In the genomic region with DNA sequence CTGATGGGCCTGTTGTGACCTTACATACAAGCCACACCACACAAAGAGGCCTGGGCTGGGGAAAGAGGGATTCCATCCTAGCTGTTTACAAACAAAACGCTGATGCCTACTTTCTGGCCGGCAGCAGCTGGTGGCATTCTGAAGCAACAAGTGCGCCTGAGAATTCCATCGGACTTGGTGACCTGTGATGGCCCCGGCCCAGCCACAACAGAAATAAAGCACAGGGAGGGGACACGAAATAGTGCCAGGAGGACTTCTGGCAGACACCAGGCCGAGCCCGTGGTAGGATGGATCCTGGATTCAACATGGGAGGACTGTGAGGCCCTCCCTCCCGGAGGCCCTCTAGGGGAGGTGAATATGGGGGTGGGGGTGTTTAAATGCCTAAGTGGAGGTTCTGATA, we compare ENCODE assay signal across 8 mouse cellular contexts. TPM values are rescaled to one million over a fixed set of nuclear protein-coding genes. Genes with fewer than 3 reads are reported as not detected.
DNase-seq lines count a peak whose midpoint lies in the region; ATAC-seq and TF ChIP-seq lines count a peak whose summit lies in the region.

No protein-coding gene starts in this region.

- no peak for DNase-seq in hindbrain, embryonic 10.5 days (ENCODE audit: low spot score)
- peak; percentile 26 for DNase-seq in lung, embryonic 14.5 days
- DNase-seq in thymus, postnatal 25 days, result no peak
- DNase-seq in spleen, postnatal 14 days (ENCODE audit: low spot score in 2 of 2), result no peak
- DNase-seq in cerebellum, adult 18-20 months, result no peak

- H3K36me3 ChIP-seq in E14TG2a.4 (ENCODE audit: insufficient read depth, low read length), result peaks cover 17% of the 10 kb centered on the region
- H3K36me3 ChIP-seq in forebrain, embryonic 12.5 days (replicated peaks), result 0 out of 2 replicates have a peak, but pooled peaks cover 4% of the 10 kb centered on the region
- H3K36me3 ChIP-seq in hindbrain, embryonic 10.5 days, result peaks cover 34% of the 10 kb centered on the region
- no peaks in the 10 kb centered on the region for H3K36me3 ChIP-seq in lung, embryonic 14.5 days (ENCODE audit: insufficient read depth)

- TF ChIP-seq CTCF in E14TG2a.4 (conservative IDR thresholded peaks at IDR 0.05; ENCODE audit: low read length), result no peak
- no peak for TF ChIP-seq CTCF in lung, embryonic 14.5 days (IDR thresholded peaks at IDR 0.05; ENCODE audit: low read depth)

- WGBS in forebrain, embryonic 12.5 days, result 45% methylated on average over 9 of the region's 9 CpGs
- WGBS in hindbrain, embryonic 10.5 days, result 48% methylated on average over 9 of the region's 9 CpGs
- WGBS in lung, embryonic 14.5 days, result 18% methylated on average over 9 of the region's 9 CpGs

- H3K4me2 ChIP-seq in forebrain, embryonic 12.5 days, result peak overlapping the region; percentile 74
- H3K4me2 ChIP-seq in lung, embryonic 14.5 days, result peak overlapping the region; percentile 90

- H3K4me1 ChIP-seq in E14TG2a.4 (replicated peaks; ENCODE audit: low read depth, low read length), result peaks cover 68% of the 10 kb centered on the region
- peaks cover 38% of the 10 kb centered on the region for H3K4me1 ChIP-seq in forebrain, embryonic 12.5 days
- H3K4me1 ChIP-seq in hindbrain, embryonic 10.5 days (replicated peaks), result peaks cover 49% of the 10 kb centered on the region
- H3K4me1 ChIP-seq in lung, embryonic 14.5 days (ENCODE audit: insufficient read depth), result peaks cover 10% of the 10 kb centered on the region; the same call in 1 of the 2 replicates

- peaks cover 4% of the 10 kb centered on the region; the same call in 1 of the 2 replicates for H3K27me3 ChIP-seq in E14TG2a.4 (ENCODE audit: insufficient read depth, low read length)
- no peaks in the 10 kb centered on the region for H3K27me3 ChIP-seq in forebrain, embryonic 12.5 days
- no peaks in the 10 kb centered on the region for H3K27me3 ChIP-seq in hindbrain, embryonic 10.5 days (ENCODE audit: insufficient read depth, poor library complexity, severe bottlenecking)
- no peaks in the 10 kb centered on the region for H3K27me3 ChIP-seq in lung, embryonic 14.5 days (ENCODE audit: insufficient read depth, low read length)

- H3K9ac ChIP-seq in forebrain, embryonic 12.5 days, result peak overlapping the region; percentile 47
- H3K9ac ChIP-seq in lung, embryonic 14.5 days, result peak overlapping the region; percentile 24; the same call in 1 of the 2 replicates

- H3K4me3 ChIP-seq in E14TG2a.4 (replicated peaks; ENCODE audit: low read length), result peak overlapping the region; percentile 90
- H3K4me3 ChIP-seq in forebrain, embryonic 12.5 days (replicated peaks), result peak overlapping the region; percentile 82
- H3K4me3 ChIP-seq in hindbrain, embryonic 10.5 days, result peak overlapping the region; percentile 87
- H3K4me3 ChIP-seq in lung, embryonic 14.5 days (ENCODE audit: low read depth, low read length), result peak overlapping the region; percentile 76

- no peak for ATAC-seq in forebrain, embryonic 12.5 days (ENCODE audit: low FRiP score)
- no peak for ATAC-seq in lung, embryonic 14.5 days (ENCODE audit: insufficient read depth)
- ATAC-seq in frontal cortex, adult (ENCODE audit: low TSS enrichment), result no peak

- H3K9me3 ChIP-seq in E14TG2a.4 (ENCODE audit: low read length), result no peaks in the 10 kb centered on the region
- no peaks in the 10 kb centered on the region for H3K9me3 ChIP-seq in forebrain, embryonic 12.5 days
- H3K9me3 ChIP-seq in hindbrain, embryonic 10.5 days, result 0 out of 2 replicates have a peak, but pooled peaks cover 1% of the 10 kb centered on the region
- no peaks in the 10 kb centered on the region for H3K9me3 ChIP-seq in lung, embryonic 14.5 days (ENCODE audit: low read depth, low read length)

- peak overlapping the region; percentile 56; the same call in 1 of the 2 replicates for H3K27ac ChIP-seq in forebrain, embryonic 12.5 days
- H3K27ac ChIP-seq in hindbrain, embryonic 10.5 days, result peak overlapping the region; percentile 80
- peak overlapping the region; percentile 66; the same call in 1 of the 2 replicates for H3K27ac ChIP-seq in lung, embryonic 14.5 days (ENCODE audit: low read depth)

RNA-seq across cellular contexts. Expression of gene Rilpl1, which starts 2.4 kb away (rescaled TPM):
- polyA plus RNA-seq in forebrain, embryonic 12.5 days (2016; fragmentation: Nextera tagmentation; extraction: Ambion mirVana), result 17.4 and 17.8 TPM in 2 replicates
- polyA plus RNA-seq in hindbrain, embryonic 10.5 days (2016; fragmentation: Nextera tagmentation; extraction: Ambion mirVana), result 19.6 and 22.8 TPM in 2 replicates
- polyA plus RNA-seq in lung, embryonic 14.5 days (2014; fragmentation: Nextera tagmentation; extraction: Ambion mirVana), result 20.3 and 21.1 TPM in 2 replicates

RNA-seq across cellular contexts. Expression of gene Tmed2, which starts 11.7 kb away (rescaled TPM):
- 404 and 414 TPM in 2 replicates for polyA plus RNA-seq in forebrain, embryonic 12.5 days (2016; fragmentation: Nextera tagmentation; extraction: Ambion mirVana)
- 396 and 457 TPM in 2 replicates for polyA plus RNA-seq in hindbrain, embryonic 10.5 days (2016; fragmentation: Nextera tagmentation; extraction: Ambion mirVana)
- 588 and 646 TPM in 2 replicates for polyA plus RNA-seq in lung, embryonic 14.5 days (2014; fragmentation: Nextera tagmentation; extraction: Ambion mirVana)

RNA-seq across cellular contexts. Expression of gene Ddx55, which starts 23.9 kb away (rescaled TPM):
- polyA plus RNA-seq in forebrain, embryonic 12.5 days (2016; fragmentation: Nextera tagmentation; extraction: Ambion mirVana), result 18.7 and 19.3 TPM in 2 replicates
- polyA plus RNA-seq in hindbrain, embryonic 10.5 days (2016; fragmentation: Nextera tagmentation; extraction: Ambion mirVana), result 19.2 and 19.6 TPM in 2 replicates
- polyA plus RNA-seq in lung, embryonic 14.5 days (2014; fragmentation: Nextera tagmentation; extraction: Ambion mirVana), result 12.7 and 14.1 TPM in 2 replicates

RNA-seq across cellular contexts. Expression of gene Snrnp35, which starts 45.9 kb away (rescaled TPM):
- 32.0 and 33.1 TPM in 2 replicates for polyA plus RNA-seq in forebrain, embryonic 12.5 days (2016; fragmentation: Nextera tagmentation; extraction: Ambion mirVana)
- polyA plus RNA-seq in hindbrain, embryonic 10.5 days (2016; fragmentation: Nextera tagmentation; extraction: Ambion mirVana), result 29.7 and 35.4 TPM in 2 replicates
- polyA plus RNA-seq in lung, embryonic 14.5 days (2014; fragmentation: Nextera tagmentation; extraction: Ambion mirVana), result 10.7 and 10.8 TPM in 2 replicates

RNA-seq across cellular contexts. Expression of gene Eif2b1, which starts 50.1 kb away (rescaled TPM):
- 68.2 and 73.1 TPM in 2 replicates for polyA plus RNA-seq in forebrain, embryonic 12.5 days (2016; fragmentation: Nextera tagmentation; extraction: Ambion mirVana)
- polyA plus RNA-seq in hindbrain, embryonic 10.5 days (2016; fragmentation: Nextera tagmentation; extraction: Ambion mirVana), result 81.6 and 84.9 TPM in 2 replicates
- polyA plus RNA-seq in lung, embryonic 14.5 days (2014; fragmentation: Nextera tagmentation; extraction: Ambion mirVana), result 78.0 and 81.6 TPM in 2 replicates
